Mouse (Mus musculus) natural killer cell, adult 2 months (primary cell): ENCODE measurements around the gene Cd200.

Experiments used
- DNase-seq, 2 experiments: peaks; one replicate each; pipeline ENCODE4 v3.0.0; 2022; ENCODE audit warnings: low spot score in 2 of 2

Cd200 gene

DNA sequence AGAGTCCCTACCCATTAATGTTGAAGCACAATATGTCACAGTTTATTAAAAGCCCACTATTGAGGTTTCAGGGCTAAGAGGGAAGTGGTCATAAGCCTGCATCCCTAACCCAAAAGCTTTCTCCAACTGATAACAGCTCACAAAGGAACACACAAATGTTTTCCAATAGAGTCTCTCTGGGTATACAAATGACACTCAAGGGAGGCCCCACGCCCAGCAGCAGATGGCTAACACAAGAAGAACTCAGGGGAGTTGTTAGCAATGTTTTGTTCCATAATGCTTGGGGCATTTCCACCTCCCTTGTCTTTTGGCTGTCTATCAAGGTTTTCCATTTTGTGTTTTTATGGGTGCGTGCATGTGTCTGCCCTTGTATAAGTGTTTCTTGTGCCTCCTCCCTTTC lies 64.0 kb downstream of the Cd200 start:
- DNase-seq = no peak

DNA sequence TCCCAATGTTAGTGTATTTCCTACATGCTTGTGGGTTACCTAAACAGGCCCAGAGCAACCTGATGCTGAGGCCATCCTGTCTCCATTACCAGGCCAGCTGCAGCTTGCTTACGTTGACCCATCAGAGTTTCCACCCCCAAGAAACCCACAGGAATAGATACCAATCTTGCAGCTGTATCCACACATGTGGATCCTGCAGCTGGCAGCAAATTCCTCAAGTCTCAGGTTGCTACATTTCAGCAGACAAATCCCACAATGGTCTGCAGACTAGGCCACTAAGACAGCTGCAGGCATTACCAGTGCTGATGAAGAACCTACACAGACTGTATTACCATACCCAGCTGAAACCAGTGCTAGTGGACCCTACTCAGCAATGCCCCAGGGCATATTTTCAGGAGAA lies 72.4 kb downstream of the Cd200 start:
- no peak for DNase-seq

DNA sequence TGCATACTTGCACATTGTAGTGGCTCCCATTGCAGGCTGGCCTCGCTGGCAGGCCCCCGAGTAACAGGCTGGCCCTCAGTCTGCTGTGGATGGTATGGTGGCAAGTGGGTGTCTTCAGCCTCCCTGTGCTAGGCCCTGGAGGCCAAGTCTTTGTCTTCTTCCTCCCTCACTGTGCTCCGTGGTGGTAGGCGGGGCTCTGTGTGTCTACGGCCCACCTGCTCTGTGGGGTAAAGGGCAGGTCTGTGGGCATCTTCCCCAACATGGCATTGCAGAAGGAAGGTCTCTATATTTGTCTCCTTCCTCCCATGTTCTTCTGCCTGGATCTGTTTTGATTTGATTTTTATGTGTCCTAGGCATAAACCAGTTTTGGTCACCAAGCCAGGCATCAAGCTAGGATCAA lies 74.0 kb downstream of the Cd200 start:
- DNase-seq = no peak

DNA sequence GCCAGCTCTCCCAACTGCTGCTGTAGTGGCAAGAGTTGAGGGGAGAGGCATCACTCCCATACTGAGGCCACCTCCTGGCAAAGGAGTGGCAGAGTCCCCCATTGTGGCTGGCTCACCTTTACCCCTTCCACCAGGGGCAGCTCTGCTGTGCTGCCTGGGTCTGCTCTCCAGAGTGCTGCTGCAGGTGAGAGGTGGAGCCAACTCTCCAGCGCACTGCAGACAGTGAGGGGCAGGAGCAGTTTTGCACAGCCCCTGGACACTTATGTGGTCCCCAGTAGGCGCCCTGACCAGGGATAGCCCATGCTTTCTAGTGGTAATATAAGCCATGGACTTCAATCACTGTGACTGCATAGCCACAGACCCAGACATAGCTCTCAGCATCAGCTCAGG lies 74.5 kb downstream of the Cd200 start:
- DNase-seq = no peak

DNA sequence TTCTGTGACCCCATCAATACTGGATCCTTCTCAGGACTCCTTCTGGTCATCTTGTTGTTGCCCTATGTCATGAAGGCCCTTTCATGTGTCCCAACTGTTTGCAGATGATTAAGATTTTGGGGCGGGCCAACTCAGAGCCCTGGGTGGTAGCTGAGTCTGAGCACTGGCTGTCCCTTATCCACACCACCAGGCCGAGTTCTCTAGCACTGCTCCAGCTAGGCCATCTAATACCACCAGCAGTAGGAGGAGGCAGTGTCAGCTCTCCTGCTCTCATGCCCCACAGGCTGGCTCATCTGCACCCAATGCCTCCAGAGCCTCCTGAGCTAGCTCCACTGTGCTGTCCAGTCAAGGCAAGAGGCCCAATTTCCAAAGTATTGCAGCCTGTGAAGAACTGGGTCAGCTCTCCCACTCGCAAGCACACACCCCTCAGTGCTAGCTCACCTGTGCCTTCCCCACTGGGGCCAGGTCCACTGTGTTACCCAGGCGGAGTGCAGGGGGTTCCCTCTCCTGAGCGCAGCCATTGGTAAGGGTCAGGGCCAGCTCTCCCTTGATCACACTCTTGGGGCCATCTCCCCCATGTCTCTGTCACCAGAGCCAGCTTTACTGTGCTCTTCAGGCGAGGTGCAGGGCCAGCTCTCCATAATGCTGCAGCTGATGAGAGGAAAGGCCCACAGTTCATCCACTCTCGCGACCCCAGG lies 75.0 kb downstream of the Cd200 start:
- no peak for DNase-seq

DNA sequence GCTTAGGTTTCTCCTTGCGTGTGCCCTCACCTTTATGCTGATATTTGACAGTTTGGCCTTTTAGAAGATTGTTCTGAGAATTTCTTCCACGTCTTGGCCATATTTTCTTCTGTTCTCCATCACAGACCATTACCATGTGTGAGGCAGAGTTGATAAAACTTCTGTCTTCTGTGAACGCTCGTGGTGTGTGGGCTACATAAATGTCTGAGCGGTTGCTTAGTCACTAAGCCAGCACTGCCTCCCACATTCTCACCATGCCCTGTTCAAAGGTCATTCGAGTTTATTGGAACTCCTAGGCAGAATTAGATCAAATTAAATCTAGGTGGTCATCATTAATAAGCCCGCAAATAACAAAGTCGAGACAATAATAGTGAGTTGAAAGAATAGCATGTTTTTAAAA lies 76.3 kb downstream of the Cd200 start:
- no peak for DNase-seq
